Mouse (Mus musculus) heart, postnatal 25 days (tissue): ENCODE results near the gene Megf9. TPM values are rescaled to one million over a fixed set of nuclear protein-coding genes. Genes with fewer than 3 reads are reported as not detected.

Experiments
- DNase-seq: peaks from one replicate; pipeline ENCODE4 v3.0.0; 2022; ENCODE audit warnings: low spot score
- intact Hi-C: fragments of 180-260 bp; cut with DNase I; formaldehyde crosslinking; loops from one replicate; pipeline ENCODE4 v1.15.1; 2025
- total RNA-seq, 2 experiments: library from RNA; stranded (reverse); gene quantifications; 2 replicates each; pipeline ENCODE4 v1.2.3; 2021

The Megf9 gene
- total RNA-seq, 2 experiments from 2014 or later: 12.1 to 12.9 TPM

DNA sequence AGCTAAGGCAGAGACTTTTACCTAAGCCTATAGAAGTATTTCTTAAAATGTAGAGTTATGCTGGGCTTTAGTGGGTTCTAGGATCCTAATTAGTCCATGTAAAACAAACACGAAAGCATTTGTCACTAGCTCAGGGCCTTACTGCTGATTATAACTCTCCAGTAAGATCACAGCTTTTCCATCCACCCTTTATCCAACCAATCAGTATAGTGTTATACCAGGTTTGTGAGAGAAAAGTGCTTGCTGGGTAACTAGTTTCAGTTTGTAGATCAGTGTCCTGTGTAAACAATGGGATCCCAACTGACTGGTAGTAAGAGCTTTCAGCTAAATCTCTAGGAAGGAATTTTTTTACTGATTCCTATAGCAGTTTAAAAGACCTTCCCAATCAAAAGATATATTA is 3.8 kb downstream of the Megf9 start:
- intact Hi-C loops: no loop called here
- no peak for DNase-seq

DNA sequence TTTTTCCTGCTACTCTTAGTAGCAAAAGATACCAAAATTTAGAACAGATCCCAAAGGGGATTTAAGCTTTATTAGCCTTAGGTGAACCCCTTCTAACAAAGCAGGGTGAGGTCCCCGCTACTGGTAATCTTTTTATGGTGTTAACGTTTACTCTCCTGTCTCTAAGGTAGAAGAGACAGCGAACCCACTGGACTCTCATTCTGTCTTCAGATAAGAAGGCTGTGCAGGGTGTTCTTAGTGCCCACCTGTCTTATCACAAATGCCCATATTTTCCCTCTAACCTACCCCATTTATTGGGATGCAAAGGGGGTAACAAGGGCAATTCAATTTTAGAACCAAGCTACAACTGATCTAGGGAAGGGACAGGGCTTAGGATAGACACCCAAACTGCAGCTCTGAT is 6.2 kb downstream of the Megf9 start:
- intact Hi-C loops: no loop called here
- DNase-seq: no peak

DNA sequence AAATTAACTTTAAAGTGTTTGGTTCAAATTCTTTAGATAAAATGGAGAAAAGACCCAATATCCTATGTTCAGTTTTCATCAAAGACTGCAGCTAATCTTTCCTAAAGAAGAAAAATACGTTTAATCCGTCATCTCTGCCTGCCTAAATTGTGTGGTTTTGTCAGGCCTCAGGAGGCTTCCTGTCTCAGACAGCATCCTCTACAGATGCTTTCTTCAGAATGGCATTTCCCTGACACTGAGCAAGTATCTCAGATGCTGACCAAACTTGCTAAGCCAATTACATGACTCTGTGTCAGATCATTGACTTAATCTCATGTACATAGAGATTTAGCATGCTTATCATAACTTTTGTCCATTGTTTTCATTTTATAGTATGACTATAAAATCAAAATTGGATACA is 11.4 kb downstream of the Megf9 start:
- intact Hi-C loops: no loop called here
- no peak for DNase-seq

DNA sequence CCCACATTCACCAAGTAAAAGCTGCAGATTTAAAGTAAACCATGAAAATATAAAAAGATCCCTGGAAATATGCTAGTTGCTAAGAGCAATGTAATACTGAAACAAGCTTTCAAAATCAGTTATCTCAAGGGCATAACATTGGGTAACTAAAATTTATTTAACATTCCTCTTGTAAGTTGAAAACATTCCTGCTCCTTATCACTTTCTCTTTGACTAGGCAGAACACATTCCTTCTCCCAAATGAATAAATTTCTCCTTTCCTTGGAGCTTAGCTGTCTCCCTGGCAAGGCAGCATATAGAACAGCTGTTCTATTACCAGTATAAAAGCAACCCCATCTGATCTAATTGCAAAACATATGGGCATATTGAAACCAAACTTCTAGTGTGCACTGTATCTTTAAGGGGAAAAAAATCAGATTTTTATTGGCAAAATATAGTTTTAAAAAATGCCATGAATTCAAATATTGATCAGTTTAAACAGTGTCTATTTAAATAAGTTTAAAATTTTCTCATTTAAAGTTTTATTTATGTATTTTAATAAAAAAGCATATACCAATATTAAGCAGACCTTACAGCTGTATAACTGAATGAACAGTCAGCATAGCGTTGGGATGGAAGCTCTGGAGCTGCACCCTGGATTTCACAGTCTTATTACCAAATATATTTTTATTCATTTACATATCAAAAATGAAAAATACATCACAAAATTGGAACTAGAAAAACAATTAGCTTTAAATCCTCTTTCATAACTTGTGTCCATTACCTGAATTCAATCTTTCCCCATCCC is 13.1 kb downstream of the Megf9 start:
- no peak for DNase-seq
- intact Hi-C loops: no loop called here

DNA sequence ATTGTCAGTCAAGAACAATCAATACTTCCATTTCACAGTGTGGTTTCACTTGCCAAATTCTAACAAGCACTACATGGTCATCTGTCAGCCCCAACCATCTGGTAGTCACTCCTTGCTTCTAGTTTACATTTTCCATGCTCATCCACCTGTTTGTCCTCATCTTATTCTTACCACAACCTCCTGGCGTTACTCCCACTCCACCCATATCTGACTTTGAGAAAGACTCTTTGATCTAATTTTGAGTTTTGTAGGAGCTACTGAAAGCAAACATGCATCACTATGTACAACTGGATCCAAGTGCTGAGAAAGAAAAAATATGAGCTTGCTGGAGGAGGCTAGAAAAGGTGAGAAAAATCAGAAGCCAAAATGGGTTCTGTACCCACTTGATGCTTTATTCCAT is 17.1 kb downstream of the Megf9 start:
- DNase-seq: no peak
- intact Hi-C loops: no loop called here

DNA sequence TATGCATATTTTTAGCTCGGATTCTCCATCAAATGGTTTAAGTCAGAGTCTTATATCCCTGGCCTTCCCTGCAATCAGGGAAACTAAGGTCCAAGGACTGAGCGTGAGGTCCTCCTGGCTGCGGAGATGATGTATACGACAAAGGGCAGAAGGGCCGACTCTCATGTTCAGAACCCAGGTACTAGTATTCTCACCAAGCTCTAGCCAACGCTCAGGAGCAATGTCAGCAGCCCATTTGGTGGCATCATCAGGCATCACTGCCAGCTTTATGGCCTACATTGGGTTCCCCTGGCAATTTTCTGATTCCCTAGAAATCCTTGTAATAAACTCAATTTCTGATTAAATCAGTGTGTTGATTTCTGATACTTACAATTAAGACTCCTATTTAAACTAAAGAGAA is 18.5 kb downstream of the Megf9 start:
- intact Hi-C loops: no loop called here
- no peak for DNase-seq

DNA sequence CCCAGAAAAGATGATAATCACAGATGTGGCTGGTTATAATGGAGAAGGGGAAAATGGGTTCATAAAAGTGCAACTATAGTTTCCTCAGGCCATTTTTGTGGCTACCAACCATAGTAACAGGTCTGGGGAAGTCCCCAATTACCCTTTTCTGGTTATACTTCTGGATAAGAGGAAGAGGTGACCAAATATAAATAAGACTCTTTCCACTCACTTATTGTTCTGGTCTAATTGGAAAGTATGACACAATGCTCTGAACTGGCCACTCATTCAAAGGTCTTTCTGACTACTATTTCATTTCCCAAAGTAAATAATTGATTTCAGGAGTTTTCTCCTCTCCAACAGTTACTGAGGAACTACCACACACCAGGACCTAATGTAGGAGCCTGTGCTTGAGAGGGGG is 19.3 kb downstream of the Megf9 start:
- intact Hi-C loops: no loop called here
- no peak for DNase-seq

DNA sequence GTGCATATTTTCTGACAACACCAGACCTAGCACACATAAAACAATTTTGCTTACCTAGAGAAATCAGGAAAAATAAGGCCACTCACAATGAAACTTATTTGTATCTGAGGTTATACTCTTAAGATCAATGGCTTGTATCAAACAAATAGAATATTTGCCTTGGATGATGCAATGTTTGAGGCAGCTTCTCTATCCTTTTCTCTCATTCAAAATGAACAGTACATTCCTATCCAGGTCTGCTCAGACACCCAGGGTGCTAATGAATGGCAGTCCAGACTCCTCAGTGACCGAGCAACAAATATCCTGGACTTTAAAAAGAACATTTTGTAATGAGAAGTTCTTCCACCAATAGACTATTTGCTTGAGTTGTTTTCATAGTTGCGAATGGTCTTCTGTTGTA is 24.8 kb downstream of the Megf9 start:
- intact Hi-C loops: no loop called here
- no peak for DNase-seq

DNA sequence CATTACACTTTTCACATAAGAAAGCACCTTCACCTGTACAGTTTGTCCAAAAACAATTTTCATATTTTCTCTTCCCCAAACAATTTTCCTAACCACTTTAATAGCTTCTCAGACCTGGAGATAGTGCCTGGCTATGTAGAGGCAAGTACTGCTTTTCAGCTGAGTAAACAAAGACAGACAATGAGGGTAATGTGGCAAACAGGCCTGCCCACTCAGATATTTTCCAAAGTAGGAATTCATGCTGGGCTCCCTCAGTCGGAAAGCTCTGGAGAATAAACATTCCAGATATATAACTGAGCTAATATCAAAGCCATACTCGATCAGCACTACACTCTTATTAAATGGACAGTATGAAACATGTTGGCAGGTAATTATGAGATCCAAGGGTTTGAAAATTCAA is 25.2 kb downstream of the Megf9 start:
- intact Hi-C loops: no loop called here
- DNase-seq: no peak

DNA sequence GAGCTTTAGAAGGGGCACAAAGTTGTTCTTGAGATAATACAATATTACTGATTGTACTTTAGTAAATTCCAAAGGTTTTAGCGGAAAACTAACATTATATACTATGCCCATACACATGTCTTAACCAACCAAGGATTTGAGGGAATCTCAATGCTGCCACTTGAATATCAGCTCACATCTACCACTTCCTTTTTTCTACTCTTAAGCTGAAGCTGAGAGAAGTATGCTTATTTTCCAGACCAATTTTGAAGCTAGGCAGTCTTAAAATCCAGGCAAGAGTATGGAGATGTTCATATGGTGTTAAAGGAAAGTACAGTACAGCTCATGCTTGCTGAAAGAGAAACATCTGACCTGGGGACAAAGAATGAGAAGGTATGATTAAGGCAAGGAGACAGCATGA is 26.6 kb downstream of the Megf9 start:
- DNase-seq: no peak
- intact Hi-C loops: no loop called here

DNA sequence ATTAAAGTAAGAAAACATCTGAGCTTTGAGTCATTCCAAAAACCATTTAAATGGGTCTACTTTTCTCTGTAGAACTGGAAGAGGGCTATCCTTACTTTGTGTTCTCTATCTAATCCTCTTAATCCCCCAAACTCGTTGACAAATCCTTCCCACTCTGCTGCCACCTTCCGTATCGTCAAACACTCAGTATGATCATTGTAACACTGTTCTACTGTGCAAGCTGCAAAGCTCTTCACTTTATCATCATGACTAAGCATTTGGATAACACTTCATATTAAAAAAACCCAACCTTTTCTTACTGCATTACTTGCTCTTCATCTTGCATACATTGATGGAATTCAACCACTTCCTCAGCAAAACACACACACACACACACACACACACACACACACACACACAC is 28.8 kb downstream of the Megf9 start:
- DNase-seq: no peak
- intact Hi-C loops: no loop called here

DNA sequence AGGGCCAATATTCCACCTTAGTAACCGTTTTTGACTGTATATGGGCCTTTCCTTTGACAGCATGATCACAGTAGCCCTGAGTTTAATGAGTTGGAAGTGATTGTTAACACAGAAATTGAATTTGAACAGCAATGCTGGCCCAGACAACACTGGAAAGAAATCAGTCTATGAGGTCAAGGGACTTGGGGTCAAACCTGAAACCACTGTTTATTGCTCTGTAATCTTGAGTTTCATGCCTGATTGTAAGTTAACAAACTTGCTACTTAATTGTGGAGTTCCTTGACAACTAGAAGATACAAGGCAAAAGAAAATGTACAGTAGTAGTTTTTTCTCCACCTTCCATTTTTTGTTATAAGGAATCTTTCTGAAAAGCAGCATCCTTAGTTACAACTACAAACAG is 31.0 kb downstream of the Megf9 start:
- intact Hi-C loops: no loop called here
- no peak for DNase-seq

DNA sequence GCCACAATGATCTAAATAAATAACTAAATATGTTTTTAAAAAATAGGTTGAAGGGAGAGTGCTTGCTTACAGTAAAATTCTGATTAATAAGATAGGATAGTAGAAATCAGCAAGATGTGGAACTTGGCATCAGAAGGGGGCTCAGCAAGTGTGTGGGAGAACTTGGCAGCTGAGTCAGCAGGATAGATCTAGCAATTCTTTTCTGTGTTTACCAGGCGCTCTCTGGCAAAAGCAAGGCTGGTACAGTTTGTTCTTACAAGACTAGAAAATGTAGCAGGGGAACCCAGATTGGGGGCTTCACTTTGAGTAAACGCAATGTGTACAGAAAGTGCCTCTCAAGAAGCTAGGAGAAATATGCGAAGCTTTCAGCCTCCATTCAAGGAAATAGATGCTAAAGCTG is 35.5 kb downstream of the Megf9 start:
- no peak for DNase-seq

DNA sequence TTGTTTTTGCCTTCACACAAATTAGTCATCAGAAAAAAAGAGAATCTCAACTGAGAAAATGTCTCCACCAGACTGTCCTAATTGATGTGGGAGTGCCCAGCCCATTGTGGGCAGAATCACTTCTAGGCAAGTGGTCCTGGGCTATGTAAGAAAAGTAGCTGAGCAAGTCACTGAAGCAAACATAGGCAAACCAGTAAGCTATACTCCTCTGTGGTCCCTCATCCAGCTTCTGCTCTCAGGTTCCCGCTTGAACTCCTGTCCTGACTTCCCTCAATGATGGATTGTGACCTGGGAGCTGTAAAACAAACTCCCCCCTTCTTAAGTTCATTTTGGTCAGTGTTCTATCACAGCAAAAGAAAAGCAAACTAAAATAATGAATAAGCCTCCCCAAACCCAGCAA is 37.8 kb downstream of the Megf9 start:
- no peak for DNase-seq
- intact Hi-C loops: no loop called here

More for the DNA sequence above, 35.5 kb downstream of the Megf9 start:
- intact Hi-C loops: no loop called here

DNA sequence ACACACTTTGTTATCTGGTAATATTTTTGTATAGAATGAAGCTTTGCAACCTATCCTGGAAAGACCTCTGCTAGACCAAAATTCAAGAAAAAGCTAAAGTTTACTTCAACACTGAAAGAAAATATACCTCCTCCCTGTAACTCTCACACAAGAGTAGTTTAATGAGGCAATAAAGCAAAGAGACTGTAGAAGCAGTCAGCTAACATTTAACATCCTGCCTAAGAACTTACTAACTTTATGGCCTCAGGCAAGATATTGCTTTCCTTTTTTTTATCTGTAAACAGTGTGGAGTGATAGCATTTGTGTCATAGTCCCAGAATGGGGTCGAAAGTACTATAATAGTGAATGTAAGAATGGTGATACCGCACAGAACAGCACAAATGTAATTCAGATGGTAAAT is 45.0 kb downstream of the Megf9 start:
- intact Hi-C loops: no loop called here
- DNase-seq: no peak

DNA sequence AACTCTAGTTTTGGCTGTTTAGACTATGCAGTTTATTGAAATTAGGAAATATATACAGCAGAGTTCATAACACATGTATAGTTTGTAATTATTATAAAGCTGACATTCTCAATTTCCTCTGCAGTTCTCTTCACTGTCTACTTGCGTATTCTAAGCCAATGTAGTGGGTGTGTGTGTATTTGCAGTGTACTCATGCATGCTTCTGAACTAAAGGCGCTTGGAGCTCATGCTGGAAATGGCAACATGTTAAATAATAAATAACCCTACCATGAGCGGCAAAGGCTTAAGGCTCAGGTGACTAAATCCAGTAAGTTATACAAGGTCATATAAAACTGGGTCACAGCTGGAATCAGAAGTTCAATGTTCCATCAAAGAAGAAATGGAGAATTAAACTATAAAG is 46.4 kb downstream of the Megf9 start:
- intact Hi-C loops: no loop called here
- DNase-seq: no peak

DNA sequence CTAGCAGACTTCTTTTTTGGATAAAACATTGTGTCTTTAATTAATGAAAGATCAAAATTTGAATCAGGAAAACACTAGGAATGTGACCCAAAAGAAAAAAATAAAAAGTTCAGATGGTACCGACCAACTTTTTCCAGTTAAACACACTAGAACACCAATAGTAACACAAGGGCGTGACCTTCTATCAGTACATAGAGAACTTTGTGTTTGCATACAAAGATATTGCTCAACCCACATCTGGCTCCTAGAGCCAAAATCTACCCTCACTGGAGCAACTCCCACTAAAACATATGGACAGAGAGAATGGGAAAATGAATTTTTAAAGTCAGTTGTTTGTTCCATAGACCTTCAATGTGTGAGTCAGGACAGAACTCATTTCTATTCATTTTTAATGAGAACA is 50.7 kb downstream of the Megf9 start:
- intact Hi-C loops: no loop called here
- DNase-seq: no peak

DNA sequence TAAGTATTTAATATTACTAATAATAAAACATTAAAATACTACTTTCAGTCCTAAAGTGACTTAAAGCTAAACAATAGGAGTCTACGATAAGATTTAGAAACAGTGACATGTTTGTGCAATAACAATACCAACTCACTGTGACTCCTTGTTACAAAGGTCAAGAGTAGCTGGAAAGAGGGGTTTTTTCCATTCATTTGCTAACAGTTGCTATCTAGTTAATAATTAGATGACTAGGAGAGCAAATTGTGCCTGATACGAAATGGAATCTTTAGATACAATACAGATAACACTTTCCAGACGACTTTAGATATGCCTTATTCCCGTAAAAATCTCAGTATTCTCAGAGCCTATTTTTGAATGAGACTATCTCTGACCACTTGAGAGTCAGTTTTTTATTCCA is 52.9 kb downstream of the Megf9 start:
- intact Hi-C loops: no loop called here

DNA sequence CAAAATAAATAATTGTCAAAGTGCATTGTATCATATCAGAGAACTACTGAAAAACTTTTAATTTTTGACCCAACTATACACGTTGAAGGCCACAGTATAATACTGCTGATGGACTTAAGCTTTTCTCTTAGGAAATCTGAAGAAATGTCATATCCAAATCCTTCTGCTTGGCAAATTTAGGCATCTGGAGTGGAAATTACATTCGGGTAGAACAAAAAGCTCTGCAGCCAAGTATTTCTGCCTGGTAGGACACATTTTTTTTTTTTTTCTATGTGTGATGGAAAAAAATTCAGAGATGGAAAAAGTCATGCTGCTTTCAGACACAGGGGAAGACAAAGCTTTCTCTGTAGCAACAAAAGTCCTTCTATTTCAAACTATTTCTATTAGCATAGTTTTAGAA is 63.4 kb downstream of the Megf9 start:
- intact Hi-C loops: no loop called here
- DNase-seq: no peak

More for the DNA sequence above, 52.9 kb downstream of the Megf9 start:
- DNase-seq: no peak

DNA sequence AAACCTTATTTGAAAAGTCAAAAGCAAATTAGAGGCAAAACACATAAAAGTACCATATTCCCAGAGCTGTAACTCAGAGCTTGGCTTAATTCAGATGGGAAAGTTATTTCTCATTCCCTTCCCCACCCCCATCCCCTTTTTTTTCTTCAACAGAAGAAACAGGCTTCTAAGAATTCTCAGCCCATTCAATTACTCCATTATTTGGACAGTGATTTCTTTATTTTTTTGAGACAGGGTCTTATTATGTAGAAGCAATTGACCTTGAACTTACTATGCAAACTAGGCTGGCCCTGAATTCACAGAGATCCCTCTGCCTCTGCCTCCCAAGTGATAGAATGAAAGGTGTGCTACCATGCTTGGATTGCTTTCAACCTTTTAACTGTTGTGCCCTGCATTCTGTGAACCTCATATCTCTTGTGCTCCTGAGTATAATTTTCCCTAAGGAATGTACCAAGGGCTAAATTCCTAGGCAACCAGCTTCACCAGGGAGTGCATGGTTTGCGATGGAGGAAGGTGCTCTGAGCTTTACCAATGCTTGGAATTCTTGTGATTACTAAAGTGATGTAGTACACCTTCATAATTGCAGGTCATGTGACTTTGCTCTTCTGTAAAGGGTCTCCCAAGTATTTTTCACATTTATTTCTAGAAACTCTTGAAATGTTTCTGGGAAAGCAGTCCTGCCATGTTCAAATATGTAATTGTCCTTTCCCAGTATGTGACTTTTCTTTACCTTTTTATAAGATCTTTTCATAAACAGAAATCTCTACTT is 68.7 kb downstream of the Megf9 start:
- intact Hi-C loops: no loop called here
- no peak for DNase-seq

DNA sequence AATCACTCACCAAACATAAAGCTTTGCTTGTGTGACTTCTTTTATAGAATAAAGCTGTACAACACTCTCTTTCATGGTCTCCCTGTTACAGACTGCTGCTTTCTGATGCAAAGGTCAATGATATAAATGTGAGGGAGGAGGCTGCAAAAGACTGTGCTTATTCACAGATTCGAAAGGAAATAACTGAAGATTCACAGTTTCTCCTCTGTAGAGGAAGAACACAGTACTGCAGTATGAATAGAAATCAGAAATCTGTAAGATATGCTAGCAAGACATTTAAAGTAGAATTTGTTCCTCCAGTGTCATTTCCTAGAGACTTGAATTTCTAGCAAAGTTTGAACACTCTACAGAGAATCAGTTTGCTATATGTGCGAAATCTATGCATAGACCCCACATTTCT is 71.5 kb downstream of the Megf9 start:
- intact Hi-C loops: no loop called here

DNA sequence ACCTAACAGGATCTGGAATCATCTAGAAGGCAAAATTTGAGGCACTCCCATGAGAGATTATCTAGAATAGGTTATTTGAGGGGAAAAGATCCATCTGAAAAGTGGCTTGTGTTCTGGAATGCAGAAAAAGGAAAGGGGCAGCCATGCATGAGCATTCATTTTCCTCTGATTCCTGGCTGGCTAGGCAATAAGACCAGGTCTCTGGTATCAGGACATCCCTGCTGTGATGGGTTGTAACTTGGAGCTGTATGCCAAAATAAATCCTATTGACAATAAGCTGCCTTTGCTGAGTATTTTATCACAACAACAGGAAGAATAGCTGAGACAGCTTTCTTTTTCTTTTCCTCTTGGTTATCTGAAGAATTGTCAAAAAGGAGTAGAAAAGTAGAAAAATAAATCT is 73.4 kb downstream of the Megf9 start:
- no peak for DNase-seq
- intact Hi-C loops: no loop called here

More for the DNA sequence above, 71.5 kb downstream of the Megf9 start:
- no peak for DNase-seq
